Mouse (Mus musculus) midbrain, embryonic 14.5 days (tissue): Measurements from ENCODE around the gene Unc5cl. TPM values are rescaled to one million over a fixed set of nuclear protein-coding genes. Genes with fewer than 3 reads are reported as not detected.

ENCODE experiments used
- ATAC-seq: fragments of 200-750 bp; cut with Nextera tagmentation; 2 replicates; pipeline ENCODE4 v1.8.0; 2017; ENCODE audit warnings: moderate number of reproducible peaks, moderate library complexity; ENCODE audit not compliant: low FRiP score, low TSS enrichment
- DNase-seq: peaks from one replicate; pipeline ENCODE4 v3.0.0-alpha.2; 2015
- H3K27ac ChIP-seq: fragments of 300-500 bp; sonication (generic); replicated peaks from 2 replicates; pipeline ENCODE4 v1.5.1; 2014; ENCODE audit warnings: mild to moderate bottlenecking, low read depth, low read length, moderate library complexity
- H3K27me3 ChIP-seq: fragments of 300-500 bp; sonication (generic); 2 replicates; pipeline ENCODE4 v1.6.1; 2014; ENCODE audit warnings: low read length, control low read depth, mixed read lengths; ENCODE audit not compliant: control insufficient read depth, insufficient read depth
- H3K36me3 ChIP-seq: fragments of 300-500 bp; sonication (generic); 2 replicates; pipeline ENCODE4 v1.6.1; 2014; ENCODE audit warnings: low read length, control low read depth; ENCODE audit not compliant: control insufficient read depth, insufficient read depth
- H3K4me1 ChIP-seq: fragments of 300-500 bp; sonication (generic); 2 replicates; pipeline ENCODE4 v1.6.1; 2014; ENCODE audit warnings: mild to moderate bottlenecking, antibody characterized with exemption, low read length, control low read depth; ENCODE audit not compliant: control insufficient read depth, insufficient read depth
- H3K4me2 ChIP-seq: fragments of 300-500 bp; sonication (generic); 2 replicates; pipeline ENCODE4 v1.6.1; 2014; ENCODE audit warnings: mild to moderate bottlenecking, low read length, moderate library complexity
- H3K4me3 ChIP-seq: fragments of 300-500 bp; sonication (generic); replicated peaks from 2 replicates; pipeline ENCODE4 v1.5.1; 2014; ENCODE audit warnings: low read depth, low read length
- H3K9ac ChIP-seq: fragments of 300-500 bp; sonication (generic); replicated peaks from 2 replicates; pipeline ENCODE4 v1.6.1; 2014; ENCODE audit warnings: mild to moderate bottlenecking, low read length, moderate library complexity
- H3K9me3 ChIP-seq: fragments of 300-500 bp; sonication (generic); 2 replicates; pipeline ENCODE4 v1.6.1; 2016; ENCODE audit warnings: low read length, control low read depth, mixed read lengths; ENCODE audit not compliant: control insufficient read depth
- WGBS: fragments of 180-500 bp; shearing (Covaris S2); extraction: QIAGEN DNeasy Blood & Tissue Kit; methylation state at CpG from one replicate; pipeline ENCODE4 v1.1.7; 2014; 5-methylcytosine and 5-hydroxymethylcytosine counted together
- polyA plus RNA-seq: library from polyadenylated mRNA; unstranded; fragments of >200 nt; fragmentation: Nextera tagmentation; extraction: Ambion mirVana; gene quantifications from 2 replicates; pipeline ENCODE4 v1.2.1, GENCODE M21; 2014

Unc5cl gene
- polyA plus RNA-seq, 1 experiment from 2014 or later, result 0.53 TPM

DNA sequence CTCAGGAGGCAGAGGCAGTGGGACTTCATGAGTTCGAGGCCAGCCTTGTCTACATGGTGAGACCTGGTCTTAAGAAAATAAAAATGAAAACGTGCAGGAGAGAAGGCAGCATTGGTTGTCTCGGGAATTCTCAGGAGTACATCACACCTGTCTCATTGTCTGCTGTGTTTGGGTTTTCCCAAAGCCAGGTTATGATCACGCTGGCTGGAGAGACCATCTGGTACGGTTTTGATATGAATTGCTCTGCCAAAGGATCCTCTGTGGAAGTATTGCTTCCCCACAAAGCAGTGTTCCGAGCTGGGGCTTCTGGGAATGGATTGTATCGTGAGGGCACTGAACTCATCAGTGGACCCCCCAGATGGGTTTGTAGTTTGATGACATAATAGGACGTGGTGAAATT, 20.7 kb downstream of the Unc5cl start:
- no peaks in the 10 kb centered on the region for H3K9me3 ChIP-seq
- no peak overlapping the region for H3K9ac ChIP-seq
- H3K4me3 ChIP-seq, result no peak overlapping the region
- WGBS, result 88% methylated on average over 8 of the region's 8 CpGs
- H3K36me3 ChIP-seq, result no peaks in the 10 kb centered on the region
- no peak overlapping the region for H3K4me2 ChIP-seq
- DNase-seq (no peak), ATAC-seq (no peak)
- no peaks in the 10 kb centered on the region for H3K27me3 ChIP-seq
- H3K4me1 ChIP-seq, result no peaks in the 10 kb centered on the region
- no peak overlapping the region for H3K27ac ChIP-seq

DNA sequence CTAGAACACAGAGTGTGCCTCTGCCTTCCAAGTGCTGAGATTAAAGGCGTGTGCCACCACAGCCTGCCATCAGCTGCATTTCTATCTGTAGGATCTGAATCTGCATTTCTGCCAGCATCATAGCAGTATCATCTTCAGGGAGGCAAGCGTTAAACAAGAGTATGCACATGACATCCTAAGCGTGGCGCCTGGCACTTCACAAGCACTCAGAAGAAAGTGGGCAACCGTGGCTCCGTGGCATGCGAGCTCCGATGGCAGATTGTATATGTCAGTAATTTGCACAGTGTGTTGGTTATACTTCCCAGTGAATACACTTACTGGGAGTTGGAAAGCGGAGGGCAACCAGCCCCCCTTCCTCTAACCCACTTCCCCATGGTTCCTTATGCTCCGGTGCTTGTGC, 25.3 kb downstream of the Unc5cl start:
- ATAC-seq, result no peak
- no peak overlapping the region for H3K4me3 ChIP-seq
- no peak overlapping the region for H3K4me2 ChIP-seq
- DNase-seq, result no peak
- H3K36me3 ChIP-seq, result no peaks in the 10 kb centered on the region
- no peak overlapping the region for H3K27ac ChIP-seq
- H3K9ac ChIP-seq, result no peak overlapping the region
- H3K4me1 ChIP-seq, result no peaks in the 10 kb centered on the region
- 88% methylated on average over 10 of the region's 10 CpGs for WGBS
- no peaks in the 10 kb centered on the region for H3K27me3 ChIP-seq
- H3K9me3 ChIP-seq, result no peaks in the 10 kb centered on the region

DNA sequence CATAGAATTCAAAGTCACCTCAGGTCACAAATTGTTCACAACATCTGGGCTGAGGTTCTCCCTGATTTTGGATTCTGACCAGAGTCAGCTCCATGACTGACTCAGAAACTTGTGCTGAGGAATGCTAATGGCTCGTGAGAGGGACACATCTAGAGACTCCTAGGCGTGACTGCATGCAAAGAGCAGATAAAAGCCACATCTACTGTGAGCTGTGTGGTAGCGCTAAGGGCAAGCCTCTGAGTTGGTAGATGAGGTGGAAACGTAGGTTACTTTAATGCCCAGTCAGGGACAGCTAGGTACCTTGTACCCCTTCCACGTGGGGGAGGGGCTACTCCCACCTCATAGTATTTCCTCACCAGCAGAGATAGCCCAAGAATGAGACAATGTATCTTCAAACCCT, 29.1 kb downstream of the Unc5cl start:
- no peak for DNase-seq
- ATAC-seq, result no peak

DNA sequence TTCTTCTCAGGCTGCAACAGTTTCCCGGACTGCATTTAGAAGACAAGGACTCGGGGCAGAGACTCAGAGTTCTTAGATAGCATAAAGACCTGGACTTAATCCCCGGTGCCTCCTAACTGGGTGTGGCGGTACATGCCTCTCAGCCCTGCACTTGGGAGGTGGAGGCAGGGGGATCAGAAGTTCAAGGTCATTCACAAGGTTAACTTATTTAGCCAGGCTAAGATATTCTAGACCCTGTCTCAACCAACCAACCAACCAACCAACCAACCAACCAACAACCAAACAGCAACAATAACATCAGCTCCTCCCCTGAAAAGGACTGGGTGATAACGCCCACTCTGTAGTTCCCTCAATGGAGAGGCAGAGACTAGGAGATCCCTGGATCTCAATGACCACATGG, 29.5 kb downstream of the Unc5cl start:
- no peak for DNase-seq
- H3K4me2 ChIP-seq, result no peak overlapping the region
- no peaks in the 10 kb centered on the region for H3K9me3 ChIP-seq
- H3K4me3 ChIP-seq, result no peak overlapping the region
- no peaks in the 10 kb centered on the region for H3K36me3 ChIP-seq
- H3K4me1 ChIP-seq, result no peaks in the 10 kb centered on the region
- ATAC-seq, result no peak
- H3K9ac ChIP-seq, result no peak overlapping the region
- H3K27ac ChIP-seq, result no peak overlapping the region
- H3K27me3 ChIP-seq, result no peaks in the 10 kb centered on the region
- 89% methylated on average over 5 of the region's 5 CpGs for WGBS

More for the DNA sequence above, 29.1 kb downstream of the Unc5cl start:
- Histone ChIP-seq H3K4me3 (no peak overlapping the region), H3K36me3 (no peaks in the 10 kb centered on the region), H3K27me3 (no peaks in the 10 kb centered on the region), H3K4me2 (no peak overlapping the region), H3K27ac (no peak overlapping the region), H3K4me1 (no peaks in the 10 kb centered on the region), H3K9me3 (no peaks in the 10 kb centered on the region), H3K9ac (no peak overlapping the region)
- 88% methylated on average over 5 of the region's 5 CpGs for WGBS

DNA sequence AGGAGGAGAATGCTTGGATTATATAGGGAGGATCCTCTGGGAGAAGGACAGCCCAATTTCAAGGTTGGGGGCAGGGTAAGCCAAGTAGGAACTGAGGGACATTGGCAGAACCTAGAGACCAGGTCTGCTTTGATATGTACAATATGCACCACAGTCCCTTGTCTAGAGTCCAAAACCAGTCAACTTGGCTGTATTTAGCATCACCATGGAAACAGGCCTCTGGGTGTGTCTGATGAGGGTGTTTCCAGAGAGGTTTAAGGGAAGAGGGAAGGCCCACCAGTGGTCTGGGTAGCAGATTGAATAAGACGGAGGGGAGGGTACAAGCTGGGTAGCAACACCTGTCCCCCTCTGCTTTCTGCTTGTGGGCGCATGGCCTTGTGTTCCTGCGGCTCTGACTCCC, 34.8 kb downstream of the Unc5cl start:
- Histone ChIP-seq H3K9ac (no peak overlapping the region), H3K36me3 (no peaks in the 10 kb centered on the region), H3K27ac (no peak overlapping the region), H3K4me2 (no peak overlapping the region), H3K27me3 (no peaks in the 10 kb centered on the region), H3K4me1 (no peaks in the 10 kb centered on the region), H3K9me3 (no peaks in the 10 kb centered on the region), H3K4me3 (no peak overlapping the region)
- no peak for ATAC-seq
- WGBS, result 91% methylated on average over 3 of the region's 3 CpGs
- no peak for DNase-seq

DNA sequence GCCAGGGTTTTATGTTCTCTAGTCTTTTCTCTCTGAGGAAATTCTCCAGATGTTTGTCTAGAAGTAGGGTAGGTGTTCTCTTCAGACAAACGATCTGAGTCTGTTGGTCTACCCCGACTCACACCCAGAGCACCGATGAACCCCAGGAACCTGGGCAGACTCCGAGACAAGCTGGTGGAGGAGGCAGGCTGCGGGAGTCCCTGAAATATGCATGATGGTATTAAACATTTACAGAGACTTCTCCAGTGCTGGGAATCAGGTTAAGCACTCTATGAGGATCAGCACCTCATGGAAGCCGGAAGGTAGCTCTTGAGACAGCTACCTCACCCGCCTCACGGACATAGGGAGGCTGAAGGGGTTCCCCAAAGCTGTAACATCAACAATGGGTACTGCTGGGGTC, 37.9 kb downstream of the Unc5cl start:
- DNase-seq (no peak), ATAC-seq (no peak)
- WGBS, result 90% methylated on average over 8 of the region's 8 CpGs
- no peak overlapping the region for H3K4me2 ChIP-seq
- H3K27me3 ChIP-seq, result no peaks in the 10 kb centered on the region
- no peak overlapping the region for H3K4me3 ChIP-seq
- no peaks in the 10 kb centered on the region for H3K36me3 ChIP-seq
- H3K27ac ChIP-seq, result no peak overlapping the region
- no peaks in the 10 kb centered on the region for H3K4me1 ChIP-seq
- no peaks in the 10 kb centered on the region for H3K9me3 ChIP-seq
- no peak overlapping the region for H3K9ac ChIP-seq

DNA sequence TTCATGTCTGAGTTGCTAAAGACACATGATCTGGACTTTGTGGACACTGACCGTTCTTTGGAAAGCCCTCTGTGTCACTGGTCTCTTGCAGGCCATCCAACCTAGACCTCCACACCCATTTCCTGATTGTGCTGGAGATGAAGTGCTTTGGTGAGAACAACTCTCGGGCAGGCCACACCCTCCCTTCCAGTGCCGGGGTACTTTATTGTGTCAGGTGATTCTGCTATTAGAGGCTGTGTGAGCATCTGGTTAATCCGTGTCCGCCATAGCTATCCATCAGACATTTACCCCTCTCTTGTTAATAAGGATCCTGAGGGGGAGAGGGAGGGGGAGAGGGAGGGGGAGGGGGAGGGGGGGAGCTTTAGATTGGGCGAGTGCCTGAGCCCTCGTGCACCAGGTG, 38.9 kb downstream of the Unc5cl start:
- 57% methylated on average over 7 of the region's 7 CpGs for WGBS
- H3K27me3 ChIP-seq, result no peaks in the 10 kb centered on the region
- H3K4me1 ChIP-seq, result no peaks in the 10 kb centered on the region
- H3K4me3 ChIP-seq, result no peak overlapping the region
- no peak overlapping the region for H3K4me2 ChIP-seq
- no peaks in the 10 kb centered on the region for H3K9me3 ChIP-seq
- DNase-seq (no peak), ATAC-seq (no peak)
- no peak overlapping the region for H3K9ac ChIP-seq
- H3K36me3 ChIP-seq, result no peaks in the 10 kb centered on the region
- no peak overlapping the region for H3K27ac ChIP-seq

DNA sequence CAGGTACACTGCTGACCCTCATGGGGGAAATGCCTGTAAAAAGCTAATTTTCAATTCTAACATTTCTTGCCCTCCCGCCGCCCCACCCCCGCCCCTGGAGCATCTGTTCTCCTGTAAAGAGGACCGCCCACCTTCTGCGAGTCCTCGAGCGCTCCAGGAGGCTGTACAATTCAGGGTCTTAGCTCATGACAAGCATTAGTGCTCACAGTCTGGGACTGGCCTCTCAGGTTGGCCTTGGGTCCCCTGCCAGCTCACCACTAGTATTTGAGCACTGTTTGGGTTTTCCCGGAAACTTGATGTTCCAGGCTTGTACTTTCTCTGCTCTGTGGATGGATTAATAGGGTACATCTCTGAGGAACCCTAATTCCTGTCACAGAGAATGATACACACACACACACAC, 39.3 kb downstream of the Unc5cl start:
- H3K4me1 ChIP-seq, result no peaks in the 10 kb centered on the region
- no peak overlapping the region for H3K9ac ChIP-seq
- no peak overlapping the region for H3K4me3 ChIP-seq
- no peak overlapping the region for H3K4me2 ChIP-seq
- H3K27ac ChIP-seq, result no peak overlapping the region
- no peaks in the 10 kb centered on the region for H3K27me3 ChIP-seq
- ATAC-seq (no peak), DNase-seq (no peak)
- no peaks in the 10 kb centered on the region for H3K36me3 ChIP-seq
- H3K9me3 ChIP-seq, result no peaks in the 10 kb centered on the region
- 63% methylated on average over 8 of the region's 8 CpGs for WGBS

DNA sequence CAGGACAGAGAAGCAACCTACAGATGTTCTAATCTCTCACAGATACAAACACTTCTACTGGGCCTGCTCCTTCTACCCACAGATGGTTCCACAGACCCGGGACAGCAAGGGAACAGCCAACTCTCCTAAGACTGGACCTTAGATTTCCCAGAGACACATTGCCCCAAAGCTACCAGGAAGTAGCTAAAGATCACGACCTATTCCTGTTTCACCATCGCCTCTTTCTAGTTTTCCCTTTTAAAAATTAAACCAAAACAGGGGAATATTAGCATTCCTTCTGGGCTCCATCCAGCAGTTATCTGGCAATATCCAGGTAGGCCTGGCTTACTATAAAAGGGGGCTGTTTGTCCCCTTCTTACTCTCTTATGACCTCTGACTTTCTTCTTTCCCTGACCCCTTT, 43.3 kb downstream of the Unc5cl start:
- Histone ChIP-seq H3K9ac (no peak overlapping the region), H3K4me2 (no peak overlapping the region), H3K27me3 (no peaks in the 10 kb centered on the region), H3K27ac (no peak overlapping the region), H3K4me1 (no peaks in the 10 kb centered on the region), H3K36me3 (no peaks in the 10 kb centered on the region), H3K9me3 (no peaks in the 10 kb centered on the region), H3K4me3 (no peak overlapping the region)
- ATAC-seq (no peak), DNase-seq (no peak)
- 82% methylated on average over 3 of the region's 3 CpGs for WGBS
